Mouse (Mus musculus) spleen, adult 2 months (tissue): ENCODE results near the gene Proser2. TPM values are rescaled to one million over a fixed set of nuclear protein-coding genes. Genes with fewer than 3 reads are reported as not detected.

Experiments used
- DNase-seq, 2 experiments: peaks; one replicate each; pipeline versions ENCODE4 v3.0.0 to v3.0.0-alpha.2; 2012 to 2021; ENCODE audit warnings: low spot score in 2 of 2, low read depth in 1 of 2
- H3K27ac ChIP-seq: fragments of 200-500 bp; 2 replicates; pipeline ENCODE4 v1.5.1; 2012; ENCODE audit warnings: low read length, inconsistent platforms; ENCODE audit not compliant: insufficient read depth
- H3K27me3 ChIP-seq: fragments of 200-500 bp; 2 replicates; pipeline ENCODE4 v1.6.1; 2012; ENCODE audit warnings: mild to moderate bottlenecking, moderate library complexity, low read length, inconsistent platforms; ENCODE audit not compliant: control insufficient read depth, insufficient read depth
- H3K36me3 ChIP-seq: fragments of 200-500 bp; 2 replicates; pipeline ENCODE4 v1.6.1; 2012; ENCODE audit warnings: mild to moderate bottlenecking, low read length, inconsistent platforms; ENCODE audit not compliant: control insufficient read depth, insufficient read depth
- H3K4me1 ChIP-seq: fragments of 200-500 bp; 2 replicates; pipeline ENCODE4 v1.6.1; 2011; ENCODE audit warnings: inconsistent platforms; ENCODE audit not compliant: control insufficient read depth, insufficient read depth, insufficient read length
- H3K4me3 ChIP-seq: fragments of 200-500 bp; 2 replicates; pipeline ENCODE4 v1.5.1; 2011; ENCODE audit warnings: mild to moderate bottlenecking, inconsistent platforms; ENCODE audit not compliant: insufficient read depth, insufficient read length; ENCODE audit errors: extremely low read depth
- CTCF ChIP-seq: fragments of 200-500 bp; IDR thresholded peaks from 2 replicates; pipeline ENCODE4 v1.5.1; 2011; ENCODE audit warnings: mild to moderate bottlenecking, inconsistent platforms; ENCODE audit not compliant: insufficient read depth, insufficient read length, insufficient replicate concordance; ENCODE audit errors: extremely low read depth
- POLR2A ChIP-seq: fragments of 200-500 bp; IDR thresholded peaks from 2 replicates; pipeline ENCODE4 v1.6.1; 2011; ENCODE audit warnings: low read depth, low read length, inconsistent platforms
- WGBS: fragments of 180-500 bp; shearing (Covaris S2); methylation state at CpG from one replicate; pipeline ENCODE4 v1.1.7; 2018; 5-methylcytosine and 5-hydroxymethylcytosine counted together
- polyA plus RNA-seq: library from polyadenylated mRNA; depleted of rRNA; stranded (reverse); fragments of >200 nt; gene quantifications from 2 replicates; pipeline ENCODE4 v1.2.3, GENCODE M21; 2012

Proser2 gene
- polyA plus RNA-seq, 1 experiment = 9.7 TPM

DNA sequence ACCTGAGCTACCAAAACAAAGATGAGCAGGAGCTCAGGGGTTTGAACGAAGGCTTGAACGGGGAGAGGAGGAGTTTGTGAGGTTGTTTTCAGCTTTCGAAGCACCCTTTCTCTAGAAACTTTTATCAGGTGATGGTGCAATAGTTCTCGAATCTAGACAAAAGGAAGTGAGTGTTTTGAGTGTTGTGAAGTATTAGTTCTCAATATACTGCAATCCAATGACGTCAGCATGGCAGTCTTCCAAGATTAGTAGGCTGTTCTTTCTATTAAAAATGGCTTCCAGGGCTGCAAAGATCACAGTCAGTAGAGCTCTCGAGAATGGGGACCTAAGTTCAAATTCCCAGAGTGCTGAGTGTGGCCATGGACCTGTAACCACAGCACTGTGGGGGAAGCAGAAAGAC lies 35.8 kb upstream of the Proser2 start:
- TF ChIP-seq POLR2A (no peak), CTCF (no peak)
- H3K4me1 ChIP-seq = no peaks in the 10 kb centered on the region
- 54% methylated on average over 6 of the region's 6 CpGs for whole genome bisulfite sequencing

DNA sequence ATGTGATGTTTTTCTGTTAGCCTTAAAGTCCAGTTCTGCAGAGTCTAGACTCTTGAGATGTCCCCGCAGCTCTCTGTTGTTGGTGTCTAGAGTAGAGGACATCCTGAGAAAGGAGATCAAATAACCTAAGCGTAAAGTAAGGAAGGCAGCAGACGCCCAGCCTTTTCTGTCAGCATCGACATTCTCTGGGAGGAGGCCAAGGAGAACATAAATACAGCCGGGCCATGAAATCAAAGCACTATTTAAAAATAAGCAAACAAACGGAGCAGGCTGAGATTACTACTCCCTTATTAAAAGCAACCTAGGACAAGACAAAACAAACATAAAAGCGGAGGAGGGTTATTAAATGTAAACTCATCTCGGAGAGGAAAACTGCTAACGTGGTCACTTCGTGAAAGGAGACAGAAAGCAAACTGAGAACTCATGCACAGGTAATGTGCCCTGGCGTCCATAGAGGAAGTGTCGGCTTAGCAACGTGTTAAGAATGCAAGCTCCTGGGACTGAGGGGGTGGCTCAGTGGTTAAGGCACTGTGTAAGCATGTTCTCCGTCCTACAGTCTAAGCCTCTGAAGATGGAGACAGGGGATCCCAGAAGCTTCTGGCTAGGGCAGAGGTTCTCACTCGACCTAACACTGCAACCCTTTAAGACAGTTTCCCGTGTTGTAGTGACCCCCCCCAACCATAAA lies 34.7 kb upstream of the Proser2 start:
- Histone ChIP-seq H3K4me1 (no peaks in the 10 kb centered on the region), H3K4me3 (no peak overlapping the region), H3K36me3 (no peaks in the 10 kb centered on the region), H3K27me3 (no peaks in the 10 kb centered on the region), H3K27ac (no peak overlapping the region)
- WGBS = 82% methylated on average over 16 of the region's 16 CpGs
- DNase-seq = no peak
- TF ChIP-seq CTCF = no peak
- no peak for TF ChIP-seq POLR2A

More for the DNA sequence above, 35.8 kb upstream of the Proser2 start:
- no peak for DNase-seq
- no peaks in the 10 kb centered on the region for H3K27me3 ChIP-seq
- H3K36me3 ChIP-seq = no peaks in the 10 kb centered on the region
- H3K4me3 ChIP-seq = no peak overlapping the region
- no peak overlapping the region for H3K27ac ChIP-seq

DNA sequence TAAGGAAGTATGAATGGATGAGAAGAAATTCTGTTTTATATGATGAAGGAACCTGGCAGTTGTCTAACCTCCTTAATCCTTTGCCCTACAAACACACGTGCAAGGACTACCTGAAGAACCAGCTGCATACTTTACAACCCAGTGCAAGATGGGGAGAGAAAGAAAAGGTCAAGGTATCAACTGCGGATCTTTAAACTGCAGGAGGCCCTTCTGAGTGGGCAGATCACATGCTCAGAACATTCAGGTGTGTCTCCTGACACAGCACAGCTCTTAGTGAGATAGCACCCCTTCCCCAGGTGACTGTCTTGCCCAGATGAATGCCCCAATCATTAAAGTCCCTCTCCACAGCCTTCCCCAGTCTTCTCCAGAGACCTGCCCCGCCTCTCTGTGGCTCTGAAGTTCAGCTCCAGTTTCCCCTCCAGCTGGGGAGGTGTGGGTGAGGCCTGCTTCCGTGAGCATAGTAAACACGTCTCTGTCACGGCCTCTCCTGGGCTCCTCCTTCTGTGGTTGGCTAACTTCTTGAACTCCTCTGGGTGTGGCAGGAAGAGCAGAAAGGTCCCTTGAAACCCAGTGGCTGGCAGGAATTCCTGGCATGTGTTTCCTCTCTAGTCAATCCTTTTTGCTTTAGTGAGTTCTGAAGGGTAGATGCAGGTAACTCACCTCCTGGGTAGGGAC lies 32.5 kb upstream of the Proser2 start:
- Histone ChIP-seq H3K4me3 (no peak overlapping the region), H3K27ac (no peak overlapping the region), H3K27me3 (no peaks in the 10 kb centered on the region), H3K4me1 (no peaks in the 10 kb centered on the region), H3K36me3 (no peaks in the 10 kb centered on the region)
- TF ChIP-seq CTCF (no peak), POLR2A (no peak)
- DNase-seq = peak in 1 of 2 experiments; percentile 6
- 24% methylated on average over 6 of the region's 6 CpGs for WGBS

DNA sequence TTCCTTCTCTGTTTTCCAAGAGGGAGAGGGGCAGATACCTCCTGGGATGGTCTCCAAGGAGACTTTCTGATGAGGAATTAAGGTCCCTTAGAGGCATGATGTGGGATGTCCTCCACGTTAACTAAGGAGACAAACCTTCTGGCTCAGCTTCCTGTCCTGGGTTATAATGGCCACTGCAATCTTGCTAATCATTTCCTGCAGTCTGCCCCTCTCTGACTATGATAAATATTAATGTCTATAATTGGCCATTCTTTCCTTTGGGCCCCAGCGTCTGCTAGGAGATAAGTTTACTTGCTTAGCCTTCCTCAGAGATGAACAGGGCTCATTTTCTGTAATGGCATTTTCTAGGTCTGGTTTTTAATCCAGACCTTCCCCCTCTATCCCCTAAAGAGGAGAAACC lies 29.7 kb upstream of the Proser2 start:
- Histone ChIP-seq H3K27ac (no peak overlapping the region), H3K4me3 (no peak overlapping the region), H3K27me3 (no peaks in the 10 kb centered on the region), H3K4me1 (no peaks in the 10 kb centered on the region), H3K36me3 (no peaks in the 10 kb centered on the region)
- WGBS = 32% methylated on average over 2 of the region's 2 CpGs
- TF ChIP-seq CTCF (no peak), POLR2A (no peak)
- no peak for DNase-seq

DNA sequence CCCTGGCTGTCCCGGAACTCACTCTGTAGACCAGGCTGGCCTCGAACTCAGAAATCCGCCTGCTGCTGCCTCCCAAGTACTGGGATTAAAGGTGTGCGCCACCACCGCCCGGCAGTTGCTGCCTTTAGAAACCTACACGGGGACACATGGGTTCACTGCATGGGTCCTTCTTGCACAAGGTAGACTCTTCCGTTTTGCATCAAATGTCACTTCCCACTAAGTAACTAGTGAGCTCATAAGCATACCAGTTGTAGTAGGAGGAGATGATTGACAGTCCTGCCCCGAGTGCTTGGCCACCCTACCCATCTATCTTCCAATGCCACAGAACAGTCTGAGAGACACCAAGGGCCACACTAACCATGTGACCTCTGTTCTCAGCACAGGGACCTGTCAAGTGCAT lies 29.2 kb upstream of the Proser2 start:
- H3K27me3 ChIP-seq = no peaks in the 10 kb centered on the region
- no peaks in the 10 kb centered on the region for H3K4me1 ChIP-seq
- no peak for TF ChIP-seq CTCF
- no peak for TF ChIP-seq POLR2A
- no peak for DNase-seq
- no peaks in the 10 kb centered on the region for H3K36me3 ChIP-seq
- WGBS = 82% methylated on average over 9 of the region's 9 CpGs
- no peak overlapping the region for H3K4me3 ChIP-seq
- H3K27ac ChIP-seq = no peak overlapping the region

DNA sequence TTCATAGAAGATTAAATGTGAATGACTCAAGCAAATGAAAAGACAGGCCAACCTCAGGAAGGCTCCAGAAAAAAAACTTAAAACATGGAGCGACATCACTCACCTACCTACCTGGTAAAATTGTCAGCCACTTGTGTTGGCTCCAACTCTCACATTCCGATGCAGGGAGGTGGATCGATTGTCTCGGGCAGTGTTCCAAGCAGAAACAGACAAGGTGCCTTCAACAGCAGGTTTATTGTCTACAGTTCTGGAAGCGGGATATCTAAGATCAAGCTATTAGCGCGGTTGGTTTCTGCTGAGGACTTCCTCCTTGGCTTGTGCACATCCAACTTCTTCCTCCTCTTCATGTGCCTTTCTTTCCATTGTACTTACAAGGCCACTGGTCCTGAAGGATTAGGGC lies 27.6 kb upstream of the Proser2 start:
- Histone ChIP-seq H3K36me3 (no peaks in the 10 kb centered on the region), H3K27ac (no peak overlapping the region), H3K4me1 (no peaks in the 10 kb centered on the region), H3K4me3 (no peak overlapping the region), H3K27me3 (no peaks in the 10 kb centered on the region)
- DNase-seq = no peak
- 95% methylated on average over 7 of the region's 7 CpGs for WGBS
- no peak for TF ChIP-seq CTCF
- no peak for TF ChIP-seq POLR2A

DNA sequence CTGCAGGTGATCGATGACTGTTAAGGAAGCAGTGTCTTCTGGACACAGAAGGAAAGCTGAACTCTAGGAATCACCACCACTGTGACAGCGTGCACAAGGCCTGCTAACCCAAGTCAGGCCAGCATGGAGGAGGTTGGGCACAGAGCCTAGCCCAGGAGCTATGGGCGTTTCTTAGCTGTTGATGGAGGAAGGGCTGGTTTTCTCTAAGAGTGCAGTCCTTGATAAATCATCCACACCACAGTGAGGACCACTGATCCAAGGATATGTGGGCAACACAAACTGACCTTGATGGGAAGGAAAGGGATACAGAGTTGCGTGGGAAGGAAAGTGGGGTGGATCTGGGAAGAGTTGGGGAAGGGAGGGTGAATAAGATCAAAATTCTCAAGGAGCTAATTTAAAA lies 27.2 kb upstream of the Proser2 start:
- Histone ChIP-seq H3K4me1 (no peaks in the 10 kb centered on the region), H3K27me3 (no peaks in the 10 kb centered on the region), H3K27ac (no peak overlapping the region), H3K36me3 (no peaks in the 10 kb centered on the region), H3K4me3 (no peak overlapping the region)
- WGBS = 91% methylated on average over 4 of the region's 4 CpGs
- DNase-seq = no peak
- TF ChIP-seq POLR2A (no peak), CTCF (no peak)
